Mouse (Mus musculus): ENCODE data around the gene Trmt61a.
"Not testable (repeated sequence)": the region's sequence is repeated elsewhere in the genome, so short reads cannot be mapped to it uniquely, and the experiment has no call there.

The Trmt61a gene

DNA sequence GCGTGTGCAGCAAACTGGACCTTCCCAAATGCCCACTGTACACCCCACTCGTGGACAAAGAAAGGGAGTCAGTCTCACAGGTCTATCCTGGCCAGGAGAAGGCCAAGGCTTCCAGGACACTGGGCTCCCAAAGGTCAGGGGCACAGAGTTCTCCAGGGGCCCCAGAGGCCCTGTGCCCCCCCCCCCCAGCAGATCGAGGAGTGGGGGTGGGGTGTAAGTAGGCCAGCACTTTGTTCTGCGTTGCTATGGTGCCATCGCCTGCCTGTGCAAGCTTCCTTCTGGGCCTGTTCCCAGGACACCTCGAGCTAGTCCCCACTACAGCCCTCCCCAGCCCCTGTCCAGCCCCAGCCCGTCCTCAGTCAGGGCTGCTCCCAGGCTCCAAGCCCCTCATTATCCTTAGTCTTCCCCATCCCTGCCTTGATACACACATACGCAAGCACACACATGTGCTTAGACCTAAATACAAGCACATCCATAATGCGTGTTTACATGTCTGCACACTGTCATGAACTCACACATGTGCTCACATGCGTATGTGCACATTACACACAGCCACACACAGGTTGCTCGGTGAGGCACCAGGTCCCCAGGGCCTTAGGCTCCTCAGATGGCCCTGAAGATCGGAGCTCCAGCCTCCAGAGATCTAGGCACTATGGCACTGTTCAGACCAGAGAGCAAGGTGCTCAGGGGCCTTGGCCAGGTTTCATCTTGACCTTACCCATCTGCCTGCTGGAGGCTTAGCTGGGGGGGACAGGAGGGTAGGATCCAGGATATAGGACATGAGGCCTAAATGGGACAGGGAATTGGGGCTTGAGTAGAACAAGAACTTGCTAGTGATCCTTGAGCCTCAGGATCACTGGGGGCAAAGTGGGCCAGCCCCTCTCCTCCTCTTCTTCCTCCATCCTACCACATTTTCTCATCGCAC lies 17.2 kb downstream of the Trmt61a start:
- ATAC-seq (ENCODE audit: insufficient number of reproducible peaks, low FRiP score, low TSS enrichment): no peak

DNA sequence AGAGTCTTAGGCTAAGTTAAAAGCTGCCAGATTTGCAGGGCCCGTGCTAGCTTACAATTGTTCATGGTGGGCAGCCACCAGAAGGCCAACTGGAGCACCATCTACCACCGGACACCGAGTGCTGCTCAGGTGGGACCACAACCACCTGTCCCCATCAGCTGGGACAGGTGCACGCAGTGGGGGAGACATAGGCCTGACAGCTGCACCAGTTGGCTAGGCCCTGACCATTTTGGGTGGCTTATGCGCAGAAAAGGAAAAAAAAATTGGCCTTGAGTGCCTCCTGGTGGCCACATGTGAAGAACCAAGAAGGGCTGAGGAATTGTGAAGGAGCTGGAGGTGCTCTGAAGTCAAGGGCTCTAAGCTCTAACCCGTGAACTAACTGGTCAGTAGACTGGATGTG lies 18.3 kb downstream of the Trmt61a start:
- ATAC-seq (ENCODE audit: insufficient number of reproducible peaks, low FRiP score, low TSS enrichment): peak; percentile 56; the same call in 1 of the 2 replicates

DNA sequence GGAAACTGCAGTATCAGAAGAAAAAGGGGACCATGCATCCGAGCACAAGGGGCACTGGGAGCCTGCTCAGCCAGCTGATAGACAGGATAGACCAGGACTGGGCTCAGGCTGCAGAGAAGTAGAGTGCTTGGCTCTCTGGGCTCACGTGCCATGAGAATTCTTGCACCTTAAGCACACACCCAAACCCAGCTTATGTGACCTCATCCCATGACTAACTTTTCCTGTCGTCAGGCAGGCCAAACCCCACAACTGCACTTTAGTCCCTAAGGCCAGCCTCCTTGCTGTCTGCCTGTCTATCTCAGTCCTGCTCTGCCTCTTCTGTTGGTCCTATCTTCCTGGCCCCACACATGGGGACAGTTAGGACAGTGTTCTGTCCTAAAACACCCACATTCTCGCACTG lies 19.8 kb downstream of the Trmt61a start:
- ATAC-seq (ENCODE audit: insufficient number of reproducible peaks, low FRiP score, low TSS enrichment): no peak

DNA sequence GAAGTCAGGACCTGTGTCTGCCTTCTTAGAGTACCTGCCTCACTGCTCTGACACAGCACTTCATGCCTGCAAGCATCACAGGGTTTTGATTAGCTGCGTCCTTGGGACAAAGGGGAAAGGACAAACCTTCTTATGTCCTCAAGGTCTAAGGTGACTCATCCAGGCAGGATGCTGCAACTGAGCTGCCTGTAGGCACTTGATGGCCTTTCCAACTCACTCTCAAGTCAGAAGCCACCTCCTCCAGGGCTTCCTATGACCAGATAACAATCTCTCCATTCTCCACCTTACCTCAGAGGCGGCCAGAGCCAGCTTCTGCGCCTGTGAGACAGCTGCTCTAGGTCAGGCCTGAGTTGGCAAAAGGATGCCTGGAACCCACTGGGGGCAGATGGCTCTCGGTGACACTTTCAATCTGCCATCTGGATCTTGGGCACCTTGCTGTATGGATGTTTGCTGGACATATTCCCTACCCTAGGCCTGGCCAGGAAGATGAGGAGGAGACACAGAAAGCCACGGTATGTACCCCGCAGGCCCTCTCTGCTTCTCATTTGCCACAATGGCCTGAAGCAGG lies 20.5 kb downstream of the Trmt61a start:
- no peak; the same call in 1 of the 2 replicates for ATAC-seq (ENCODE audit: insufficient number of reproducible peaks, low FRiP score, low TSS enrichment)

DNA sequence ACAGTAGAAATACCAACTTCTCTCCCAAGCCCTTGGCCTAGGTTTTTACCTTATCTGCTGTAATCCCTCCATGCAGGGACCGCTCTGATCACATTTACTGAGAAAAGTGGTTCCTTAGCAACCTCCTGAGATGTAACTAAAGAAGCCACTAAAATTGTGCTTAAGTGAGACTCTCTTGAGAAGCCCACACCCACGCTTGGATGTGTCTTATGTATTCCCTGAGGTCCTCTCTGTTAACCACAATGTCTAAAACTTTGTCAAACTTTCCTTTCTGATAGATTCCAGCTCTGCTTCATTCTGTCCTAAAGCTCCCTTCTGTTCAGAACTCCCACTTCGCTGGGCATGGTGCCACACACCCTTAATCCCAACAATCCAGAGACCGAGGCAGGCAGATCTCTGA lies 21.6 kb downstream of the Trmt61a start:
- ATAC-seq (ENCODE audit: insufficient number of reproducible peaks, low FRiP score, low TSS enrichment): no peak

DNA sequence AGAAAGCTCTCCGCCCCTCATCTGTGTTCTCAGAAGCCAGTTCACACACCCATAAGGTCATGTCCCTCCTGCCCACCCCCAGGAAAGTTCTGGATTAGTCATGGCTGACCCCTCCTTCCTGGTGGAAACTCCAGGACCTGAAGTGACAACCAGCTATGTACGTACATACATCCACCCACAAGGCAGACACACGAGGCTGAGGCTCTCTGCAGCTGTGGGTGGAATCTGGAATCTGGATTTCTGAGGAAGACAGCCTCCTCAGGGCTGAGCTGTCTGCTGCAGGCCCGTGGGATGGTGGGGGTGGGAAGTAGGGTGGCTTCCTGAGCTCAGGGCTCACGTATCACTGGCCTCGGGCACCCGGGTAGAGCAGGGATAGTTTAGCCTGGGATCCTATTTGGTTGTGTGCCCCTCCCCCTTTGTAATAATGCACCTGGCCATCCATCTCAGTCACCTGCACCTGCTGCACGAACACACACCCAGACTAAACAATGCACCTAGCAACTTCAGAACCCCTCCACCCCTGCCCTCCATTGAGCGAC lies 23.1 kb downstream of the Trmt61a start:
- no peak for ATAC-seq (ENCODE audit: insufficient number of reproducible peaks, low FRiP score, low TSS enrichment)

DNA sequence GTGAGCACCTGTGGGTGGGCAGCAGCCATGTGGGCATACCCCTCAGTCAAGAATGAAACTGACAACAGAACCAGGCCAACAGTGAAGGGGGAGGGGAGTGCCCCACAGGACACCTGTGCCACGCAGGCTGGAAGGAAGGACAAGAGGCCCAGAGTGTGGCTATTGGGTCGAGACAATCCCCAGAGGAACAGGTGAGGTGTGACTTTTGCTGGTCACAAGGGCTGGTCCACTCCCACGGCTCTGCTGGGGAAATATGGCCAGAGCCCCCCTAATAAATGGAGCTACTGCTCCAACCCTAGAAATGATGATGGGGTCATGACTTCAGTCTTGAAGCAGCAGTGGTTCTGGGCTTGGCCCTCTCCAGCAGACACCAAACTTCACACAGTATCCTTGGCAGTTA lies 25.4 kb downstream of the Trmt61a start:
- no peak for ATAC-seq (ENCODE audit: insufficient number of reproducible peaks, low FRiP score, low TSS enrichment)

DNA sequence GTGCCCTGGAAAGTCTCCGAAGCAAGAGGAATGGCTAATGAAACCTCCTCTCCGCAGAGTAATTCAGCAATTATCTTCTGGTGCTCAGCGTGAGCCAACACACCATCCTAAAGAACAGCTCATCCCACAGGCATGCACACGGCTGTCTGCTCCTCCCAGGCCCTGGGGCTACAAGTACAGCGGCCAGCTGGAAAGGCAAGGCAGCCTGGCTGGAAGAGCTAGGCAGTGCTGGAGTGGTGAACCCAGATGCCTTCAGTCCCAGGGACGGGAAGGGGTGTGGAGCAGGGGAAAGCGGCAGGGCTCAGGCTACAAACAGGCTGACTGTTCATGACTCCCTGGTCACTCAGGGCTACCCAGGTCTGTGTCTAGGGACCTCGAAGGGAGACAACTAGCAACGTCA lies 26.7 kb downstream of the Trmt61a start:
- no peak for ATAC-seq (ENCODE audit: insufficient number of reproducible peaks, low FRiP score, low TSS enrichment)

DNA sequence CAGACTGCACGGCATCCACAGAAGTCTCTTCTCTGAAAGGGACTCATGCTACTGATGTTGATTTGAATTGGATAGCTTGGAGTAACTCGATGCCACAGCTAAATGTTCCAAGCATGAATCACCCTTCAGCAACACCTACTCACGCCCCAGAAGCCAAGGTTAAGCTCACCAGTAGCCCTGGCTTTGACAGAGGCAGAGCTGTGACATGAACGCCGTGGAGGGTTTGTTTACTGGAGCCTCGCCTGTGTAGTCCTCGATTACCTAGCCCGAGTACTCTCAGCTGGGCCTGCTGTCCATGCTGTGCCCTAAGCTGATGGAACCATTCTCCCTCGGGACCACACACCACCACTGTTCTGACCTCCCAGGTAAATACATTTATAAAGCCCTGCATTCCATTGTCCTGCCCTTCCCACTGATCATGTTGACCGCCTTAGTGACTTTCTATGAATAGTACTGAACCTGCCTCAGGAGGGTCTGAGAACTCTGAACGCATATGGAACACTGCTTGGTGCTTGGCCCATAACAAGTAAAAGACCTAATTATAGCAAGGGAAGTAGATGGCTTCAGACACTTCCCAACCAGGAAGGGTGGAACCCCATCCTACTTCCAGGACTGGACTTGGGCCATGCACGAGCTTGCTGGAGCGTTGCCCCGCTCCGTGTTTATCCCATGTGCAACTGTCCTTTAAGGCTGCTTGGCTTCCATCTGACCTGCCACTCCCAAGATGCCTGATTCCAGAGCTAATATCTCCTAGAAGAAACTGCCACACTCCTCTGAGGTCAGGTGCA lies 27.5 kb downstream of the Trmt61a start:
- no peak for ATAC-seq (ENCODE audit: insufficient number of reproducible peaks, low FRiP score, low TSS enrichment)

DNA sequence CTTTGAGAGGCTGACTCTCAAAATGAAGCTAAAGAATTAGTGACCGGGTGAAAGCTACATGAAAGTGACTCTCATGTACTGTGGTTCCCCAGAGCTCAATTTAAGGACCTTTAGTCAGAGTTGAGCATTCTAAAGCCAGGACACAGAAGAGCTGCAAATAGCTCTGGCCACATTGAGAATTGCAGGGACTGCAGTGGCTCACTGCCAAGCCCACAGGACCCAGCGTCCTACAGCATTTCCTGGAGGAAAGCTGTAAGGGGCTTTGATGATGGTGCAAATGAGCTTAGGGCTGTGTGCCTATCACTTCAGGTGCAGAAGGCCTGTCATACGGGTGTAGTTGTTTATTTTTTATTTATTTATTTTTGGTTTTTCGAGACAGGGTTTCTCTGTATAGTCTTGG lies 30.3 kb downstream of the Trmt61a start:
- no peak for ATAC-seq (ENCODE audit: insufficient number of reproducible peaks, low FRiP score, low TSS enrichment)

DNA sequence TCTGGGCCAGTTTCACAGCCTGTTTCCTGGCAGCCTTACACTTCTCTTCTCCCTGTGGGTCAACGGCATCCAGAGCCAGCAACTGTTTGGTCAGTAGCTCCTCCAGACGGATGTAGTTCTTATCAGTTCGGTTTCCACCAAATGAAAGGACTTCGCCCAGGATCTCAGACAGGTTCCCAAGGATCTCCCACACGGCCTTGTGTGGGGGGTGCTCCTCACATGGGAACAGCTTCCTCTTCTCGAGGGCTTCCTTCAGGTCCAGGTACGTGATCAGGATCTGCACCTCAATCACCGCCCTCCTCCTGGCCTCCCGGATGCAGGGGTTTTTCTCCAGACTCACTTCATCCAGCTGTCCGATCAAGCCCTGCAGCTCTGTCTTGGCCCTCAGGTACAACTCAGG lies 32.2 kb downstream of the Trmt61a start:
- no peak for ATAC-seq (ENCODE audit: insufficient number of reproducible peaks, low FRiP score, low TSS enrichment)

DNA sequence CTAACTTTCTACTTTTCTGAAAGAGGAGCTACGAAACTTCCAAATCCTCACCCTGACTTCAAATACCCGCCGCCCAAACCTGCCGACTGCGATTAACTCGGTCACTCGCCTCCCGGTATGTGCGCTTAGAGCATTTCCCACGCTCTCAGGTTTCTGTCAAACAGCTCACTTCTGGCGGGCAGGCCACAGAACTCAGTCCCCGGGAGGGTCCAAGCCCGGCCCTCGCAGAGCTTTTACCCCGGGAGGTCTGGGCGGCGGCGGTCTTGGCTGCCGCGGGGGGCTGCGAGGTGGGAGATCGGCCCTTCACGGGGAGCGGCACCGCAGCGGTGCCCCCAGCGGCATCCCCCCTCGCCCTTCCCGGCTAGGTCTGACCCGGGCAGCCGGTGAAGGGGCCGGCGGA lies 34.6 kb downstream of the Trmt61a start:
- peak; percentile 33; the same call in 1 of the 2 replicates for ATAC-seq (ENCODE audit: insufficient number of reproducible peaks, low FRiP score, low TSS enrichment)

DNA sequence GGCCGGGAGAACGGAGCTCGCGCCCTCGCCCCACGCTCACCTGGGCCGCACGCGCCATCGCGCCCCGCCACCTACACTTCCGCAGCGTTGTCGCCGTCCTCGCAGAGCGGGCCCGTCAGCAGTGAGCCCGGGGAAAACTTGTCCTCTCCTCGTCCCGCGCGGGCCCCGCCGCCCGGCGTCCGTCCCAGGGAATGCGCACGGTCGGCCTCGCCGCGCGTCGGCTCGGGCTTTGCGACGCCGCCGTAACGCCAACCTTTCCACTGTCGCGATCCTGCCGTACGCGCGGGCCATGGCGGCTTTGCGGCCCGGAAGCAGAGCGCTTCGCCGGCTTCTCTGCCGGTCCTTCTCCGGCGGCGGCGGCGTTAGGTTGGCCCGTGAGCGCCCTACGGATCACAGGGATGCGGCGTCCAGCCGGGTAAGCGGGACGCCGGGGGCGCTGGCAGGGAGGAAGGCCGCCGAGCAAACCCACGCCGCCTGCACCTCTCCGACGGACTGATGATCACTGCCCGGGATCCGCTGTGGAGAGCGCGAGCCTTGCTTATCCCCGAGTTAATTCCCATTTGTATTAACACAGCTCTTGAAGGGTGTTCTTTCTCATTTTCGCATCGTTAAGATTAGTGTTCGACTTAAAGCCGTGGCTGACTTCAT lies 35.2 kb downstream of the Trmt61a start, which contains the start of the genes Bag5 and Apopt1:
TSS of gene Bag5 (minus strand) at position 254 of the 648 bp plus-strand sequence.
TSS of gene Apopt1 (plus strand) at position 258 of the 648 bp plus-strand sequence.
- ATAC-seq (ENCODE audit: insufficient number of reproducible peaks, low FRiP score, low TSS enrichment): peak; percentile 87

DNA sequence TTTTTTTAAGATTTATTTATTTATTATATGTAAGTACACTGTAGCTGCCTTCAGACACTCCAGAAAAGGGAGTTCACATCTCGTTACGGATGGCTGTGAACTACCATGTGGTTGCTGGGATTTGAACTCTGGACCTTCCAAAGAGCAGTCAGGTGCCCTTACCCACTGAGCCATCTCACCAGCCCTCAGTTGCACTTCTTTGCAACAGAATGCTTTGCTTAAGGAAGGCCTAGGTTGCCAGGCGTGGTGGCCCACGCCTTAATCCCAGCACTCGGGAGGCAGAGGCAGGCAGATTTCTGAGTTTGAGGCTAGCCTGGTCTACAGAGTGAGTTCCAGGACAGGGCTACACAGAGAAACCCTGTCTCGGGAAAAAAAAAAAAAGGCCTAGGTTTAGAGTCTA lies 36.0 kb downstream of the Trmt61a start:
- ATAC-seq (ENCODE audit: insufficient number of reproducible peaks, low FRiP score, low TSS enrichment): not testable (repeated sequence)

DNA sequence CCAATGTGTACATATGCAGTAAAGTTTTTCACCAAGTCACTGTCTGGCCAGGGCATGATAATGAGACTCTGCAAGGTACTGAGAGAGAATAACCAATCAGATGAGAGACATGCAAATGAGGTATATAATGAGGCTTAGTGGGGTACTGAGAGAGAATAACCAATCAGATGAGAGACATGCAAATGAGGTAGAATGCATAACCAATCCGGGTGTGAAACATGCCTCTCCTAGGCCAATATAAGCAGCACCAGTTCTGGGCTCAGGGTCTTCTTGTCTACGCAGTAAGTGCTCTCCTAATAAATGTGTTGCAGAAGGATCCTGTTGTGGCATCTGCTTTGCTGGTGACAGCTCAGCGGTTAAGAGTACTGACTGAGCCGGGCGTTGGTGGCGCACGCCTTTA lies 38.6 kb downstream of the Trmt61a start:
- no peak for ATAC-seq (ENCODE audit: insufficient number of reproducible peaks, low FRiP score, low TSS enrichment)

DNA sequence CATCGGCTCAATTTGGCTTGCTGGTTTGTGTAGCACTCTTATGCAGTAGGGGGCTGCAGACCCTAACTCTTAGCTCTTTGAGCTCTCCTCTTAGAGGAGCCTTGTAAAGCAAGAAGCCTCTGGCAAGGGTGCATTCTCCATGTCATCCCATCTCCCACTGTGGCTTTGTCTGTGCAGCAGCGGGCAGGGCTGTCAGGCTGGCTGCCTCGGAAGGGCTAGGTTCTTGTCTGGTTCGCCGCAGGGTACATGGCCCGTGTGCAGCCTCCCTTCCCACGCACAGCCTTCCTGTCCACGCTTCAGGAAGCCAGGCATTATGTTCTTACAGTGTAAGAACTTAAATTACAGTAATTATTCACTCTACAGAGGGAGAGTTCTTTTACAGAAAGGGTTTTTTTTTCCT lies 40.8 kb downstream of the Trmt61a start:
- peak; percentile 79; the same call in 1 of the 2 replicates for ATAC-seq (ENCODE audit: insufficient number of reproducible peaks, low FRiP score, low TSS enrichment)

DNA sequence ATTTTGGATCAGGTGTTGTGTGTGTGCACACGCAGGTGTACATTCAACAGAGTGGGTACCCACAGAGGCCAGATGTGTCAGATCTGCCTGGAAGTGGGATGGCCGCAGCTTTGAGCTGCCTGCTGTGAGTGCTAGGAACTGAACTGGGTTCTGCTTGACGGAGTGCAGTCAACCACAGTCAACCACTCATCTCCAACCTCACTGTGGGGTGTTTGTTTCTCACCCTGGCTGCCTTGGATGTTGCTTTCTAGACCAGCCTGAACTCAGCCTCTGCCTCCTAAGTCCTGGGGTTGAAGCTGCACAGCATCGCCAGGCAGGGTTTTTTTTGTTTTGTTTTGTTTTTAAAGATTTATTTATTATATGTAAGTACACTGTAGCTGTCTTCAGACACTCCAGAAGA lies 42.3 kb downstream of the Trmt61a start:
- no peak for ATAC-seq (ENCODE audit: insufficient number of reproducible peaks, low FRiP score, low TSS enrichment)

DNA sequence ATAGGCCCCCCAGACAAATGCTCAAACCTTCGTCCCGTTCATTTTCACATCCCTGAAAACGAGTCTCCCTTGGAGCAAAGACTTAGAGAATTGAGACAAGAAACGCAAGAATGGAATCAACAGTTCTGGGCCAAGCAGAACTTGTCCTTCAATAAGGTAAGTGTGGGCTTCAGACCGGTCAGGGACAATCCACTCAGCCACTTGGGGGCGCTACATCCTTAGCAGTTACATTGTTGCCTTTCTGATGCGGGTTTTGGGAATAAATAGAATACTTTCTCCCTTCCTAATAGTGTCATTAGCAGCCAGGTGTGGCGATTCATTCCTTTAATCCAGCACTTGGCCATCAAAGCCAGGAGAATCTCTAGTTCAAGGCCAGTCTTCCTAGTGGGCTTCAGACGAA lies 44.7 kb downstream of the Trmt61a start:
- ATAC-seq (ENCODE audit: insufficient number of reproducible peaks, low FRiP score, low TSS enrichment): no peak

DNA sequence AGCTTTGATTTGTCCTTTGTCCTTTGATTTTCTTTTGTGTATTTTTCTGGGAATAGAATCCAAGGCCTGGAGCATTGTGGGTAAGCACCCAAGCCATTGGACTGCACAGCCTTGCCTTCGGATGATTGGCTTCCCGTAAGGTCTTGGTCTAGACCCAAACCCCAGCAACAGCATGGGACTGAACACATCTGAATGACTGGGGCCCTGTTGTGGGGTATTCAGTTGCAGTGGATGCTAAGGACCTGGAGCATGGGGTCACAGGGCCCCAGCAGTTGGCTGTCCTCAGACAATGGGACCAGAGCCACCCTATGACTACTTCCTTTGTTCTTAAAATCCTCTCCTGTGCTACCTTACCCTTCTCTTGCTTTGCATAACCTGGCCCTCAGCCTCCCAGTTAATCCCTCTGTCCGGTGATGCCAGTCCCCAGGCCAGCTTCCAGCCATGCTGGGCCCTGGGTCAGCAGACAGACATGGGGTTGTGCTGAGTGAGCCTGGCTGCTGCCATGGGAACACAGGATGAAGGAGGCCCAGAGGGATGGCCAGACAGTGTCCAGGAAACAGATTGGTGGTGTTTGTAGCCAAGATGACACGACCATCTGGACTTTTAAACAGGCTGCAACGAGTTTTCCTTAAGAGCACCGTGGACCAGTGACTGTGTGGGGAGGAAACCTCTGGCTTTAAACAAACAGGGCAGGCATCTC lies 46.9 kb downstream of the Trmt61a start:
- peak; percentile 94 for ATAC-seq (ENCODE audit: insufficient number of reproducible peaks, low FRiP score, low TSS enrichment)
